Mouse (Mus musculus) 3T3-L1 (cell line): ENCODE results near the gene Abraxas2.

Experiments used
- DNase-seq: peaks from one replicate; pipeline ENCODE4 v3.0.0-alpha.2; 2015; ENCODE audit warnings: low read depth, low spot score

Gene Abraxas2

DNA sequence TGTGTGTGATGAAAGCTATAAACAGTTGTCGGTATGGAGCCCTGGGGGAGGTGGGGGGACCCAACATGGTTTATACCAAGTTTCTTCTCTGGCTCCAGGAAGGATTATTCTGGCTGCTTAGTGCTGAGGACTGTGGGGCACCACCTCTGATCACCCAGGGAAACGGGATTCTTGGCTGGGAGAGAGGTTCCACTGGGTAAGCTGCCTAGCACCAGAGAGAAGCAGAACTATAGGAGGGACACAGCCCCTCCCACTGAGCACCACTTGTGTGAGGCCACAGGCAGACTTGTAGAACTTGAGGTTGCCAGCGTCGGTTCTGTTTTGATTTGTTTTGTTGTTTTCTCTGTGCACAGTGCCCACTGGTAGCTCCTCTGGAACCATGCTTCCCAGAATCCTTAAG, 5.1 kb upstream of the Abraxas2 start:
- no peak for DNase-seq

DNA sequence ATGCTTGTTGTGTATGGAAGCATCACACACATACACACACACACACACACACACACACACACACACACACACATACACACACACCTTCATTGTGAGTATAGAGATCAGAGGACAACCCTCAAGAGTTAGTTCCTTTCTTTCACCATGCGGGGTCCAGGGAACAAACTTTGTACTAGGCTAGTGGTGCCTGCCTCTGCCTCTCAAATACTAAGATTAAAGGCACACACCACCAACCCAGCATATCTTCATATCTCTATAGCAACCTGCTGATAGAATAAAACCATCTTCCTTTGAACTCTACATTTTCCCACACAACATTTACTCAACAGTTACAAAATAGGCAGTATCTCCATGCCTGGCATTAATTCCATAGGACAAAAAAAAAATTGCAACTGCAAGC, 2.9 kb upstream of the Abraxas2 start:
- no peak for DNase-seq

DNA sequence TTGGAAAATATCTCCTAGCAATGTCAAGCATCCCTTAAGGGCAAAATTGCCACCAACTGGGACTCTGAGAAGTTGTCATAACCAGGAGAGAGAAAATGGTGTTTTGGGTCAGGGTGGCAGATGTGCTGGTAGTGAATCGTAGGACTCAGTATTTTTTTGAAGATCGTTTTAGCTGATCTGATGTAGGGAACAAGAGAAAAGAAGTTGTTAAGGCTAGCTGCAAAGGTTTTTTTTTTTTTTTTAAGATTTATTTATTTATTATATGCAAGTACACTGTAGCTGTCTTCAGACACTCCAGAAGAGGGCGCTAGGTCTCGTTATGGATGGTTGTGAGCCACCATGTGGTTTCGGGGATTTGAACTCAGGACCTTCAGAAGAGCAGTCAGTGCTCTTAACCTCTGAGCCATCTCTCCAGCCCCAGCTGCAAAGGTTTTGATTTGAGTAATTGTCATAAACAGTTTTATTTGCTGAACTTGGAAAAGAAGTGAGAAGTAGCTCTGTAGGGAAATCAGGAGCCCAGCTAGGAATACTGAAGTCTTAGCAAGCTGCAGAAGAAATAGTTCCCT, 899 bp upstream of the Abraxas2 start:
- DNase-seq: peak; percentile 42

DNA sequence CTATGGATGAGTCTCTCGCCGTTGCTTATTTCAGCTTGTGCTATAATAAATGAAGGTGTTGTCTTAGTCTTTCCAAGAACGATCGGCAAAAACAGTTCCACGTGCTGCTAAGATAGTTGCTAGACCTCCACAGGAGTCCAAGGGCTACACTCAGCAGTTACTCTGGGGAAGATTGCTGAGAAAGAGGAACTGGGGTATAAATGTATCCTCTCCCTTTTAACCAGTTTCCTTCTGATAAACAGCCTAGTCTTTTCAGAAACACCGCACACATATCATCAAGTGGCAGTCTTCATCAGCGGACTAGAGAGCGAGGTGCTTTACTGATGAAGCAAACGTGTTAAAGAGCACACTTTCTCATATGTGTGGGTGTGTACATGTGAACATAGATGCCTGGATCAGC, 7.3 kb downstream of the Abraxas2 start:
- no peak for DNase-seq

DNA sequence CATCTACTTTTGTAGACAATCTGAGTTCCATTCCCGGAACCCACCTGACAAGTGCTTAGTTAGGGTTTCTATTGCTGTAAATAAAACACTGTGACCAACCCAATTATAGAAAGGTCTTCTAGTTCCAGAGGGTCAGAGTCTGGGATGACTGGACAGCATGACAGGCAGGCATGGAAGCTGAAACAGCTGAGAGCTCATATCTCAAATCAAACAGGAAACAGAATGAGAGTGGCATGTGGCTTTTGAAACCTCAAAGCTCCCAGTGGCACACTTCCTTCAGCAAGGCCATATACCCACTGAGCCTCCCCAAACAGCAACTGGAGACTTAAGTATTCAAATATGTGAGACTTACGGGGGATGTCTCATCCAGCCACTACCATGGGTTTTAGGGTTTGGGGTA, 14.0 kb downstream of the Abraxas2 start:
- DNase-seq: no peak

DNA sequence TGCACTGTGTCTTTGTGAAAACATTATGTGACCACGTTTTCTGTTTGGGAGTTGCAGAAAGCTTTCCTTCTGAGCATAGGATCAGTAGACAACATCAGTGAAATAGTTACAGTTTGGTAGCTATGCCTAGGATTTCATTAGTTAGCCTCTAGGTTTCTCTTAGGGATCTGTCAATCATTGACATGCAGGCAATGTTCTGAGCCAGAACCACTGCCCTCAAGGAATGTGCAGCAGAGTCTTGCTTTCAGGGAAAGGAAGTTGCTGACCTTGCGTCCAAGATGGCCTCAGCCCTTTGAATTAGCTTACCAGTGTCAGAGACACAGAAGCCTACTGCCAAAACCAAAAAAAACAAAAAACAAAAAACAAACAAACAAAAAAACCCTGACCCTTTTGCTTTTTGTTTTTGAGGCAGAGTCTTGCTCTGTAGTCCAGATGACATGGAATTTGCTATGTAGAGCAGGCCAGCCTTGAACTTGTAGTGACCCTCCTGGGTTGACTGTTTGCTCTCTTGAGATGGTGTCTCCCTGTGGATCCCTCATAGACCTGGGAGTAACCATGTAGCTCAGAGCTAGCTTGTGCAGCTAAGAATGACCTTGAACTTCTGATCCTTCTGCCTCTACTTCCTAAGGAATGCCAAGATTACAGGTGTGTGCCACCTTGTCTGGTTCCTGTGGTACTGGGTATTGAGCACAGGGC, 16.5 kb downstream of the Abraxas2 start:
- DNase-seq: no peak

DNA sequence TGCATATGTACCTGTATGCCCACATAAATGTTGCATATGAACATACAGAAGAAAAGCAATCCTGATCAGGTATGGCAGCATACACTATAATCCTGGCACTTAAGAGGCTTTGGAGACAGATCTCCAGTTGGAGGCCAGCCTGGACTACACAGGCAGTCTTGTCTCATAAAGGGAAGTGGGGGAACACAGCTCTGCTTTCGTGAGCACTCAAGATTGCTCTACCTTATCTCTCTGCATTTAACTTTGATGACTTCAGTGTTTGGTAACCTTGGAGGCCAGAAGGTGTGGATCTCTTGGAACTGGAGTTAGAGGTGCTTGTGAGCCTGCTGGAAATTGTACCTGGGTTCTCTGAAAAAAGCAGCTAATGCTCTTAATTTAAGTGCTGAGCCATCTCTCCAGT, 21.3 kb downstream of the Abraxas2 start:
- no peak for DNase-seq

DNA sequence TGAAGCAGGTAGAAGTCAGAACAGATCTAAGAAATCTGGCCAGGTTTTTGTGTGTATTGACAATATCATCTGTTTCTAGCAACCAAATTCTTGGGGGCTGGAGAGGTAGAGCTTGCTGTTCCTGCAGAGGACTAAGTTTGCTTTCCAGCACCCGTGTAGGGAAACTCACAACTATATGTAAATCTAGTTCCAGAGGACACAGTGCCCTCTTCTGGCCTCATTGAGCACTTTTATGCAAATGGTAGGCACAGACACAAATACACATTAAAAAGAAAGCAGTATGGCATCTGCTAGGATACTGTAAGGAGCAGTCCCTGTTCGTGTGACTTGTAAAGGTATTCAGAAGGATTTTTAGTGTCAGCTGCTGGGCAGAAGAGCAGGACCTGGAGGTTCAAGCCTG, 23.3 kb downstream of the Abraxas2 start:
- peak; percentile 55 for DNase-seq

DNA sequence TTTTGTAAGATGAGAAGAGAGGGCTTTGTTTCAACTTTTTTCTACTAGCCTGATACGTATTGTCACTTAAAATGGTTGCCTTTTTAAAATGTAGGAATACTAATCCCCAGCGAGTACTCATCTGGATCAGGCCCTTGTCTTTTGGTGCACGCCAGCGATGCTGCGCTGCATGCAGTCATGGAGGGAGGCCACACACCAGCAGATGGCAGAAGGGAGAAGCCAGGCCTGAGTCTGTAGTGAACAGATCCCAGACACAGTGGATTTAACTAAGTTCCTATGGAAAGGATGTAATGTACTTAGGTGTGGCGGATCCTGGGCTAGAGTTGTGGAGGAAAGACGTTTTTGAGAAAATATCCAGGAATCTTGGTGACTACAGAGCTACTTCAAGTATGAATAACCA, 25.0 kb downstream of the Abraxas2 start:
- no peak for DNase-seq

DNA sequence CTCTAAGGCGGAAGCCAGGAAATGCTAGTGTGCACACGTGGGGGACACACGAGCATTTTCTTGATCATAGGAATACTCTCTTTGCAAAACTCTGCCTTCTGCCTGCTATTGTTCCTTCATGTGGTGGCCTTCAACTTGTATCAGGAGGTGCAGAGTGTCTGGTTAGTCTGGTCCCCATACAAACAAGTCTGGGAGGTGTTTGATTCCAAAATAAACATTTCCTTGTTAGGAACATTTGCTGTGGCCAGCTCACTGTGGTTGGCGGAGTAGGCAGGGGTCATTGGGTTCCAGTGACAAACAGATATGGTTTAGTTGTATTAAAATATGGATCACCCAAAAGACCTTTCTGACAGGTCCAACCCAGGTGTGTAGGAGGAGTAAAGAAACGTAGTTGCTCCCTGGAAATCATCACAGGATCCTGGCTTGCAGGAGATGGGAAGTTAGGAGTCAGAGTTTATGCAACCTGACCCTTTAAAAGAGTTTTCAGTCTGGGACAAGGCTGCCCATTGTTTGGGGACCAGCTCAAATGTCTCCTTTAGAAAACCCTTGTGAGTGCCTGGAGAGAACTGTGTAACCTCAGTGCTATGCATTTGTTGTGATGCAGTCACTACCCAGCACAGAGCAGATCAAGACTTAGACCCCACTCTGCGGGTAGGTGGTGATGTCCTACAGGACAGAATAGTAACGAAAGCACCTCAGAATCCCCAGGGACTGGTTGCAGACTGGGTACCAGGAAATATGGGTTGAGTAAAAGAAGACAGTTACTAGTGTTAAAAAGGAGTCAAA, 28.2 kb downstream of the Abraxas2 start:
- no peak for DNase-seq

DNA sequence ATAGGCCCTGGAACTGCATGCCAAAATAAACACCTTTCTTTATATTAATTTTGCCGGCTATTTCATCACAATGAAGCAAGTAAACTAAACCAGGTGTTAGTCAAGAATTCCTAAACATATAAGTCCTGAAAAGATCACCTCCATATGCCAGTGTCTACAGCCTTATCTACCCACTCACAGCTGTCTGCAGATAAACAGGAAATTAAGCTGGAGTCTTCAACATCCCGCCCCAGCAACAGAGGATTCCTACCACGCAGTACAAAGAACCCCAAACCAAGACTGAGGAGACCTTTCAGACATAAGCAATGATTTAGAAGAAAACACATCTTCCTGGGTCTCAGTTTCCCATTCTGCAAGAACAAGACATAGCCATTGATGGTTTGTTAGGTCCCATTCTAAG, 29.0 kb downstream of the Abraxas2 start:
- DNase-seq: no peak

DNA sequence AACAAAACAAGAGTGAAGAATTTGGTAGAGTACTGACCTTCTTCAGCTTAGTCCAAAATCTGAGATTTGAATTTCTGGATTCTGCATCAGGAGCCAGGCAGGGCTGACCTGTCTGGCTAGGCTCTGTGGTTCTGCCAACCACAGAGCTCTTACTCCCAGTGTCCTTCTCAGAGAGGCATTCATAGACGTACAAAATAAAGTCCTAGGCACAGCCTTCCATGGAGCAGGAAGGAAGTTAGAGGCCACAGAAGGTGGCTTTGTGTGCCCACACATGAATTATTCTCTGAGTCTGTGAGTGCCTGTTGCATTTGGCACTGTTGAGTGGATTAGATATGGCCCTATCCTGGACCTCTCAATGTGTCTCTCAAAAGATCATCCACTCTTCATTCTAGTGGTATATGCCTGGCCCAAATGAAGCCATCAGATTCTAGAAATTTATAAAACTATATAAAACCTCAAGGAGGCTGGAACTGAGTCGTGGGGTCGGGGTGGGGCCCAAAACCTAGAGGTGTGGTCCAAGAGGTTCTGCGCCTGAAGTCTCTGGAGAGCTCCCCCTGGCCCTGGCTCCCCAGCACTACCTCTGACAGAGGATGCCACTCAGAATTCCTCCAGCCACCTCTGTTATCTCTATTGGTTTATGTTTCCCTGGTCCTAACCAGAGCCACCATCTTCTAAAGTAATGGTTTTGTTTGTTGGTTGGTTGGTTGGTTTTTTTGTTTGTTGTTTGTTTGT, 29.7 kb downstream of the Abraxas2 start:
- DNase-seq: no peak

DNA sequence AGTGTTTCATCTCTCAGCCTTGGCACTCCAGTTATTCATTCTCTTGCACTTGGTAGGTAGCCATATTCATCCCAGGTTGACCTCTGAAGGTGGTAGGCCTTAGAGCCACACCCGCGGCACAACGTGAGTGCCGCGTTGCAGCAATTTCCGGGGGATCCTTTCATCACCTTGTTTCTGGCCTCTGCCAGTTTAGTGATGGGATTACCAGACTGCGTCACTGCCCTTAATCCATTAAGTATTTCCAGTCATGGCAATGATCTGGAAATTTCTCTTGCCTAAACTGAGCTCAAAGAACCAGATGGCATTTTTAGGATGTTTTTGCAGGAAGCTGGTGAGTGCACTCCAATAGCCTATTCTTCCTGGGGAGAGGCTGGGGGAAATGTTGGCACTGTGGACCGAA, 30.7 kb downstream of the Abraxas2 start:
- no peak for DNase-seq

DNA sequence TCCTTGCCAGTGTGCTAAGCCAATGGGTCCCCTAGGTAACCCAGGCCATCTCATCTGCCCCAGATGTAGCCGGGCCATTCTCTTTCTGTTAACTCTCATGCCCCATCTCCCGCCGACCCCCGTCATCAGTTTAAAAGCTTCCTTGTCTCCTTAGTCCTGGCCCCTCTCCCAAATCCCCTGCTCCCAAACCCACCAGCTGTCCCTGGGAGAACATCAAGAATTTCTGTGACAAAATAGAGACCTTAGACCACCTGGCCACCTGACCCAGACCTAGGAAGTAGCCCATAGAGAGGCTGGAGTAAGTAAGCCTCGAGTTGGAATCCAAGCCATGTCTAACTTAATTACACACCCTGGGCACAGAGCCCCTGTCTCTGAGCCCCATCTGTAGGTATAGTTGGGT, 31.2 kb downstream of the Abraxas2 start:
- no peak for DNase-seq

DNA sequence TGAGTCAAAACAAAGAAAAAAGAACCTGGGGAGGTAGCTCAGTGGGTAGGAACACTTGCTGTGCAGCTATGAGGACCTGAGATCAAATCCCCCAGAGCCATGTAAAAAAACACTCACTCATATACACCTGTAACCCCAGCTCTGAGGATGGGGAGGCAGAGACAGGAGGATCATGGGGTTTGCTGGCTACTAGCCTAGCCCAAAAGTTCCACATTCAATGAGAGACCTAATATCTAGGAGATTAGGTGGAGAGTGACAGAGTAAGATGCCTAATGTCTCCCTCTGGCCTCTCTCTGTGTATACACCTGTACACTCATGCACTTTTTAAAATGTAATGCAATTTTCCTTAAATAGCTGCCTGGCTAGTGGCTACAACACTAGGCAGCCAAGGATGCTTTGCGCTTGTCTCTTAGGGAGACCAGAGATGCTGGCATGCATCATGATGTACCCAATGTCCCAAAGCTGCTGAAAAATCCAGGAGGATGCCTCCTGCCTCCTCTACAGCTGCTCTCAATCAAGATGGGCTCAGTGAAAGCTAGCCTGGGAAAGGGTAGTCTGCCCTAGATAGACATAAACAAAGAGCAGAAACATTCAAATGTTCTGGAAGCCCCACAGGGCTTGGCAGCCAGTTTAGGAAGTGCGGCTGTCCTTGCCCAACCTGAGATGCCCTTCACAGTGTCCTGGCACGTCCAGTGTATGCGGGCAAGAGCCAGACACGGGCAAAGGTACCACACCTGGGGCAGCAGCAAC, 32.7 kb downstream of the Abraxas2 start:
- DNase-seq: no peak

DNA sequence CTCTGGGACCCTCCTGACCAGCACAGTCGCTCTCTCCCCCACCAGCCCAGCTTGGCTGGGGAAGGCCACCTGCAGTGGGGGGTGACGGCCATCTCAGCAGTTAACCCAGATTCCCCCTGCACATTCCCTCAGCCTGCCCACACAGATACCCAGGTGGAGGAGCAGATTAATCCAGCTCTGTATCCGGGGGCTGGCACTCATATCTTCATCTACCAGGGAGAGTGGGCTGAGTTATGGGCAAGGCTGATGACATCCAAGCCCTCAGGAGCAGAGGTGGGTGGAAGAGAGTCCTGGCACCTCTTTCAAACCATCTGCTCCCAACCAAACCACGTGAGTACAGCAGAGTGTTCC, 33.3 kb downstream of the Abraxas2 start:
- DNase-seq: no peak

DNA sequence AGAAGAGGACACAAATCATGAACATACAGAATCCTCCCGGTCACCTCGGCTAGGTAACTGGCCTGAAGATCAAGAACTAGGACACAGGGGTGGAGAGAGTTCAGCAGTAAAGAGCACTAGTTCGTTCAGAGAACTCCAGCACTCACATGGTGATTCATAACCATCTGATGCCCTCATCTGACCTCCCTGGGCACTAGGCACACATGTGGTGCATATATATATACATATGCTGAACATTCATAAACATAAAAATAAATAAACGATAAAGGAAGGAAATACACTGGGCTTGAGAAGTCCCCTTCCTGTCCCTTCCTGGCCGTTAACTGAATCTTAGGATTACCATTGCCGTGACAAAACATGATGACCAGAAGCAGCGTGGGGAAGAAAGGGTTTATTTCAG, 33.8 kb downstream of the Abraxas2 start:
- peak; percentile 27 for DNase-seq

DNA sequence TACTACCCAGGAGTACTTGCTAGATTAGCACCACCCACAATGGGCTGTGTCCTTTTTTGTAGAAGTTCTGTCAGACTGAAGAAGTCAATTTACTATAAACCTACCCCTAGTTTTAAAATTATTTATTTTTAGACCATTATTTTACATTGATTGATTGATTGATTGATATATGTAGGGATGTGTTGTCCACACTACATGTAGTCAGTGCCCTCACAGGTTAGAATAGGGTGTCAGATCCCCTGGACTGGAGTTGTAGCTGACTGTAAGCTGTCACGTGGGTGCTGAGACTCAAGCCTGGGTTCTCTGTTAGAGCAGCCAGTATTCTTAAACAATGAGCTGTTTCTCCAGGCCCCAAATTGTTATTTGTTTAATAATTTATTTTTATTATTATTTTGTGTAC, 34.3 kb downstream of the Abraxas2 start:
- no peak for DNase-seq

DNA sequence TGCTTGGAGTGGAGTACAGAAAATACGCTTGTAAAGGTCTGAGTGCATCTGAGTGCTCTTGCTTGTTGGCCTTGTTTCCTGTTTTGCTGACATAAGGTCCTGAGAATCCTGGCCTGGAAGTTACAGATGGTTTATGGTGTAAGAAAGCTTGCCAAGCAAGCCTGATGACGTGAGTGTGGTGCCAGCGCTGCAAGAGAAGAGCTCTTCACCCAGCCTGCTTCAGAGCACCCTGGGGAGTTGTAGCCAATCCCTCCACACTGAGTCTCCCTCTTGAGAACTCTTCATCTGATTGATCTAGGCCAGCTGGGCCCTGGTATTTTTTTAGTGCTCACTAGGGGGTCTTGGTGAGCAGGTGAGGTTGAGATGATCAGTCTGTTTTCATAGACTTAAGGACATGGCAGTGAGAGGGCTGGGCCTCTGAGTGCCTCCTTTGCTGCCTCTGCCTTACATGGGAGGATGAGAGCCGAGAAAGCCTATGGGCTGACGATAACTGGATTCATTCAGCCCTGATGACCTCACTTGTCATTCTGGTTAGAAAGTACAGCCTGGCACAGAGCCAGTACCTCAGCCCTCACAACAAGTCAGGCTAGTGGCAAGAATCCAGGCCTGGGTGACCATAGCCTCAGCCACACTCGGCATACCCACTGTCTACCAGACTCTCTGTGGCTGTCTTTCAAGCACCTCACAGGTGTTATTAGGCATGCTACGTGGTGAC, 36.0 kb downstream of the Abraxas2 start:
- peak; percentile 16 for DNase-seq

DNA sequence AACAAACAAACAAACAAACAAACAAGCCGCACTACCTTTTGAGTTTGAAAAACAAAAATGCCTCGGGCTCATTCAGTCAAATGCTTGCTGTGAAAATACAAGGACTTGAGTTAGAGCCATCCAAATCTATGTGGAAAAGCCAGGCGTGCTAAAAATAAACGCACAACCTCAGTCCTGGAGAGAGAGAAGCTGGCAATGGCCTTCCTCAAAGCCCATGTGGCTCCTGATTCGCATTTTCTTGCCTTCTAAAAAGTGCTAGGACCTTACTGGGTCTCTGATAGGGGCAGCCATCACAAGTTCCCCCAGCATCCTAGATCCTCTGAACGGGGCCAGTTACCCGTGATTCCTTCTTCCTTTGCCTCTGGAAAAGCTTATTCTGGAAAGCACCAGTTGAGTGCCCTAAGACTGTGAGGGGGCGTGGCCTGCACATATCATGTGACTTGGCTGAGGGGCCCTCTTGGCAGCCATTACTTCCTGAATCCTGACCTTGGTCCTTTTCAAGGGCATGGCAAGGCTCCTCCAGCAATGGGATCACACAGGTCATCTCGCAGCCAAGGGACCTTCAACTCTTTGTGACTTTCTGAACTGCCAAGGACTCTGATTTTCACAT, 37.3 kb downstream of the Abraxas2 start:
- DNase-seq: no peak

DNA sequence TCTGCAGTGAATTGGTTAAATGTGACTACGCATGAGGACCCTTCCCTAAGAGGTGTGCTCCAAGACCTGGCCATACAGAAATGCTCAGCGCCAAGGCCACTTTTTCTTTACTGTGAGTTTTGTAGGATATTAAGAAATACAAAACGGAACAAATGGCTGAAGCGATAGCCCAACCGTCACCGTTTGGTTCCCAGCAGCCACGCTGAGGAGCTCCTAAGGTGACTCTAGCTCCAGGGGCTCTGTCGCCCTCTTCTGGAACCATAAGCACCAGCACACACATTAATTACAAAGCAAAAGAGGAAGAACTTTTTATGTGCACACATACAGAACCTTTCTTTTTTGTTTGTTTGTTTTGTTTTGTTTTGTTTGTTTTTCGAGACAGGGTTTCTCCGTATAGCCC, 38.2 kb downstream of the Abraxas2 start:
- DNase-seq: no peak
